Mouse (Mus musculus) intestine, embryonic 15.5 days (tissue): ENCODE measurements around the gene Rassf9. TPM values are rescaled to one million over a fixed set of nuclear protein-coding genes. Genes with fewer than 3 reads are reported as not detected.

ENCODE experiments used
- polyA plus RNA-seq: library from polyadenylated mRNA; unstranded; fragments of >200 nt; fragmentation: Nextera tagmentation; extraction: Ambion mirVana; gene quantifications from 2 replicates; pipeline ENCODE4 v1.2.1, GENCODE M21; 2015

Gene Rassf9
- polyA plus RNA-seq, 1 experiment from 2014 or later, result 2.8 TPM

Other genes with a start within 250 kb of the Rassf9 start
- gene Nts, start 21.7 kb upstream of the Rassf9 start, polyA plus RNA-seq, result 2.2 and 2.9 TPM in 2 replicates